Mouse (Mus musculus) cortical plate, adult 2 months (tissue): ENCODE results near the gene Siah1a.

Source experiments
- CTCF ChIP-seq: fragments of 200-500 bp; IDR thresholded peaks from 2 replicates; pipeline ENCODE4 v1.5.1; 2011; ENCODE audit warnings: mild to moderate bottlenecking, control low read depth, low read length; ENCODE audit not compliant: insufficient read depth; ENCODE audit errors: extremely low read depth
- POLR2A ChIP-seq: fragments of 200-500 bp; IDR thresholded peaks from 2 replicates; pipeline ENCODE4 v1.6.1; 2011; ENCODE audit warnings: mild to moderate bottlenecking, low read length, control low read depth; ENCODE audit not compliant: insufficient read depth; ENCODE audit errors: extremely low read depth

GRCm38 (mm10) chr8:86762806-86763205, 17.1 kb upstream of the Siah1a start:
- TF ChIP-seq CTCF (no peak), POLR2A (no peak)
